Mouse (Mus musculus): ENCODE results near the gene Lsamp. TPM values are rescaled to one million over a fixed set of nuclear protein-coding genes. Genes with fewer than 3 reads are reported as not detected.

Lsamp gene
- polyA plus RNA-seq, 1 experiment: 0.04 TPM

DNA sequence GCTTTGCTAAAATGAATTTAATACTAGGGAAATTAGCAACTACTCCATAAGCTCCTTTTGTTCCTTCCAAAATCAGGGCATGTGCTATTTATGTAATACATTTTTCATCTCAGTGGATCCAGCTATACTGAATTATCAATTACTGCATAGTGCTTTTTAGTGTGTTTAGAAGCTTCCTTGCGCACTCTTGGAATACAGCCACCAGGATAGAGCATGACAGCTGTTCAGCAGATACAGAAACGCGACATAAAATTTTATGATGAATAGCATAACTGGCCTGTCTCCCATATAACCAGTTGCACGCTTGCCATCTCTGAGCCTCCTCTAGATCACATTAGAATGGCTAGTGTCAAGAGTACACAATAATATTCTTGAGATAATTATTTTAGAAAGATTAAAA lies 894.1 kb downstream of the Lsamp start:
- H3K27ac ChIP-seq (ENCODE audit: insufficient read depth, low read length): no peak overlapping the region
- no peak for TF ChIP-seq POLR2A (IDR thresholded peaks at IDR 0.05; ENCODE audit: low read depth, low read length)
- TF ChIP-seq CTCF (IDR thresholded peaks at IDR 0.05; ENCODE audit: extremely low read depth, insufficient read depth, insufficient read length, insufficient replicate concordance): no peak
- H3K27me3 ChIP-seq (ENCODE audit: control insufficient read depth, insufficient read depth, low read length): no peaks in the 10 kb centered on the region
- WGBS: 85% methylated on average over 4 of the region's 4 CpGs
- H3K4me1 ChIP-seq (ENCODE audit: control insufficient read depth, insufficient read depth, insufficient read length): no peaks in the 10 kb centered on the region
- DNase-seq (ENCODE audit: low read depth in 1 of 2, low spot score in 2 of 2): no peak
- H3K4me3 ChIP-seq (ENCODE audit: extremely low read depth, insufficient read depth, insufficient read length): no peak overlapping the region
- no peaks in the 10 kb centered on the region for H3K36me3 ChIP-seq (ENCODE audit: control insufficient read depth, insufficient read depth, low read length)

DNA sequence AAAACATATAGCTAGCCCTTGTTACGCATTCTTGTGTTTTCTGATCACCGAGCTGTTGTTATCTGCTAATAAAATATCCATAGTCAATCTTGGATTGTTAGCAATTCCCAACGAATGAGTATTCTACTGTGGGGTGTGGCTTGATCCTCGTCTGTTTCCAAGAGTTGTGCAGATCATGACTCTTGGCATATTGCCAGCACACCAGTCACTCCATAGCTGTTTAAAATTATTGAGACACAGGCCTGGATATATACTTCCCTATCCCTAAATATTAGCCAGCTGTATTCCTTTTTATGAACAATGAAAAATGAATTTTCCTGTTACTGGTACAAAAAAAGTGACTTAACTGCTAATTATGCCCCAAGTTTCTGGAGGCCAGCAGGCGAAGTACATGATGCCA lies 897.8 kb downstream of the Lsamp start:
- Histone ChIP-seq H3K27ac (ENCODE audit: insufficient read depth, low read length) (no peak overlapping the region), H3K36me3 (ENCODE audit: control insufficient read depth, insufficient read depth, low read length) (no peaks in the 10 kb centered on the region), H3K4me1 (ENCODE audit: control insufficient read depth, insufficient read depth, insufficient read length) (no peaks in the 10 kb centered on the region), H3K27me3 (ENCODE audit: control insufficient read depth, insufficient read depth, low read length) (no peaks in the 10 kb centered on the region), H3K4me3 (ENCODE audit: extremely low read depth, insufficient read depth, insufficient read length) (no peak overlapping the region)
- DNase-seq (ENCODE audit: low read depth in 1 of 2, low spot score in 2 of 2): no peak
- WGBS: 74% methylated on average over 5 of the region's 5 CpGs
- TF ChIP-seq CTCF (IDR thresholded peaks at IDR 0.05; ENCODE audit: extremely low read depth, insufficient read depth, insufficient read length, insufficient replicate concordance) (no peak), POLR2A (IDR thresholded peaks at IDR 0.05; ENCODE audit: low read depth, low read length) (no peak)

DNA sequence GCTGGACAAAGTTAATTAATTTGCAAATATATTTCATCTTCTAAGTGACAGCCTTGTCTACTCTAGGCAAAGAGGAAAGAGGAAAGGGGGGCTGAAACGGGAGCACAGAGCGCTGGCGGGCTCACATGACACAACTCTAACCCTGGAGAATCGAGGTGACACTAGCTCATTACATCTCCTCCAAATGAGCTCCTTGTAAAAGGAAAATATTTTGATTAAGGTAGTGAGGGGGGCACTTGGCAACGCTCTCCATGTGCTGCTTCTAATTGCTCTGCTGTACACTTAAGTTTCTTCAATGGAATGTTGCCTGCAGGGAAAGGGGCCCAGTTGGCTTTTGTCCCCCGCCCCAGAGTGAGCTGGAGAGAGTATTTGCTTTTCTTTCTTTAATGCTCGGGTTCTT lies 907.2 kb downstream of the Lsamp start:
- no peak overlapping the region for H3K27ac ChIP-seq (ENCODE audit: insufficient read depth, low read length)
- H3K4me1 ChIP-seq (ENCODE audit: control insufficient read depth, insufficient read depth, insufficient read length): no peaks in the 10 kb centered on the region
- WGBS: 73% methylated on average over 7 of the region's 7 CpGs
- no peak for DNase-seq (ENCODE audit: low read depth in 1 of 2, low spot score in 2 of 2)
- TF ChIP-seq CTCF (IDR thresholded peaks at IDR 0.05; ENCODE audit: extremely low read depth, insufficient read depth, insufficient read length, insufficient replicate concordance) (no peak), POLR2A (IDR thresholded peaks at IDR 0.05; ENCODE audit: low read depth, low read length) (no peak)
- no peaks in the 10 kb centered on the region for H3K36me3 ChIP-seq (ENCODE audit: control insufficient read depth, insufficient read depth, low read length)
- H3K4me3 ChIP-seq (ENCODE audit: extremely low read depth, insufficient read depth, insufficient read length): no peak overlapping the region
- no peaks in the 10 kb centered on the region for H3K27me3 ChIP-seq (ENCODE audit: control insufficient read depth, insufficient read depth, low read length)

DNA sequence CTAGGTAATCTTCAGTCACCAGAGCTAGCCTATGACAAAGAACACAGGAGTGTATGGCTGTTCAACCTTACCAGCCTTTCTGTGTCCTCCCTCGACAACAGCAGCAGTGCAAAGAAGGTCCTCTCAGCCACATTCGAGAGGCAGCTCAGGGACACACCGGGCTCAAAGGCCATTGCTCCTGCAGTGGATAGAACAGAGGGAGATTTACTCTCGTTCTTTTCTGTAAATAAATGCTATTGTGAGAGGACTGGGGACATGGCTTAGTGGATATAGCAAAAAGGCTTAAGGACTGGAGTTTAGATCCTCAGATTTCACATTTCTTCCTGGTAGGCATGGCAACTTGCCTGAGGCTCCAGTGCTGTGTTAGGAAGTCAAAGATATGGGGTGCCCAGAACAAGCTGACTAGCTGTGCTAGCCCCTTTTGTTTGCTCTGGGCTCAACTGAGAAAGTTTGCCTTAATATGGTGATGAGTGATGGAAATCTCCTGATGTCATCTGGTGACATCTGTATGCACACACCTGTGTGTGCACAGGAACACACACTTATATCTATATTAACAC lies 913.7 kb downstream of the Lsamp start:
- DNase-seq (ENCODE audit: low read depth in 1 of 2, low spot score in 2 of 2): no peak
- H3K4me3 ChIP-seq (ENCODE audit: extremely low read depth, insufficient read depth, insufficient read length): no peak overlapping the region
- no peaks in the 10 kb centered on the region for H3K27me3 ChIP-seq (ENCODE audit: control insufficient read depth, insufficient read depth, low read length)
- no peaks in the 10 kb centered on the region for H3K4me1 ChIP-seq (ENCODE audit: control insufficient read depth, insufficient read depth, insufficient read length)
- TF ChIP-seq POLR2A (IDR thresholded peaks at IDR 0.05; ENCODE audit: low read depth, low read length) (no peak), CTCF (IDR thresholded peaks at IDR 0.05; ENCODE audit: extremely low read depth, insufficient read depth, insufficient read length, insufficient replicate concordance) (no peak)
- H3K27ac ChIP-seq (ENCODE audit: insufficient read depth, low read length): no peak overlapping the region
- WGBS: 73% methylated on average over 4 of the region's 4 CpGs
- no peaks in the 10 kb centered on the region for H3K36me3 ChIP-seq (ENCODE audit: control insufficient read depth, insufficient read depth, low read length)

GRCm38 (mm10) chr16:40907892-40908291 lies 923.7 kb downstream of the Lsamp start:
- Histone ChIP-seq H3K4me3 (ENCODE audit: extremely low read depth, insufficient read depth, insufficient read length) (no peak overlapping the region), H3K27ac (ENCODE audit: insufficient read depth, low read length) (no peak overlapping the region), H3K36me3 (ENCODE audit: control insufficient read depth, insufficient read depth, low read length) (no peaks in the 10 kb centered on the region), H3K27me3 (ENCODE audit: control insufficient read depth, insufficient read depth, low read length) (no peaks in the 10 kb centered on the region), H3K4me1 (ENCODE audit: control insufficient read depth, insufficient read depth, insufficient read length) (no peaks in the 10 kb centered on the region)
- no peak for TF ChIP-seq CTCF (IDR thresholded peaks at IDR 0.05; ENCODE audit: extremely low read depth, insufficient read depth, insufficient read length, insufficient replicate concordance)
- TF ChIP-seq POLR2A (IDR thresholded peaks at IDR 0.05; ENCODE audit: low read depth, low read length): no peak
- DNase-seq (ENCODE audit: low read depth in 1 of 2, low spot score in 2 of 2): no peak
- WGBS: 51% methylated on average over 1 of the region's 1 CpGs

- no peak overlapping the region for H3K27ac ChIP-seq (ENCODE audit: insufficient read depth, low read length)
- no peaks in the 10 kb centered on the region for H3K27me3 ChIP-seq (ENCODE audit: control insufficient read depth, insufficient read depth, low read length)
- no peaks in the 10 kb centered on the region for H3K4me1 ChIP-seq (ENCODE audit: control insufficient read depth, insufficient read depth, insufficient read length)
- H3K36me3 ChIP-seq (ENCODE audit: control insufficient read depth, insufficient read depth, low read length): no peaks in the 10 kb centered on the region
- no peak overlapping the region for H3K4me3 ChIP-seq (ENCODE audit: extremely low read depth, insufficient read depth, insufficient read length)
- WGBS: 83% methylated on average over 2 of the region's 2 CpGs
- no peak for TF ChIP-seq POLR2A (IDR thresholded peaks at IDR 0.05; ENCODE audit: low read depth, low read length)
- no peak for TF ChIP-seq CTCF (IDR thresholded peaks at IDR 0.05; ENCODE audit: extremely low read depth, insufficient read depth, insufficient read length, insufficient replicate concordance)
- no peak for DNase-seq (ENCODE audit: low read depth in 1 of 2, low spot score in 2 of 2)
These were observed 930.0 kb downstream of the Lsamp start for GRCm38 (mm10) chr16:40914141-40914540.

DNA sequence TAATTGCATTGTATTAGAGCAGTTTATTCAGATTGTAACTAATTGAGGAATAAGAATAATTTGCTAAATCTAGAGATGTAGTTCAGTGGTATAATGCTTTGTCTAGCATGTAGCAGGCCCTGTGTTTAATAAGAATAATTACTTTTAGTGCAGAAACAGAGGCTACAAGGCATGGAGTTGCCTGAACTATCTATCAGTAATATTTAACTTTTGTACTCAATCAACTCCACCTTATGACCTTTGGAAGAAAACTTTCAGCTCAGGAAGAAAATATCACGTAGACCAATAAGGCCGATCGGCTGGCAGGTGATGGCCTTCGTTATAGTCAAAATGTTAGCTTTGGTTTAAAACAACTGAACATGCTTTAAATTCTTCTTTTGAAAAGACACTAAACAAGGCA lies 946.4 kb downstream of the Lsamp start:
- Histone ChIP-seq H3K27me3 (ENCODE audit: control insufficient read depth, insufficient read depth, low read length) (no peaks in the 10 kb centered on the region), H3K4me1 (ENCODE audit: control insufficient read depth, insufficient read depth, insufficient read length) (no peaks in the 10 kb centered on the region), H3K27ac (ENCODE audit: insufficient read depth, low read length) (no peak overlapping the region), H3K36me3 (ENCODE audit: control insufficient read depth, insufficient read depth, low read length) (no peaks in the 10 kb centered on the region), H3K4me3 (ENCODE audit: extremely low read depth, insufficient read depth, insufficient read length) (no peak overlapping the region)
- no peak for TF ChIP-seq POLR2A (IDR thresholded peaks at IDR 0.05; ENCODE audit: low read depth, low read length)
- DNase-seq (ENCODE audit: low read depth in 1 of 2, low spot score in 2 of 2): no peak
- 93% methylated on average over 4 of the region's 4 CpGs for WGBS
